Mouse (Mus musculus): ENCODE measurements at regions not wholly inside any gene's neighbourhood (a gene's known extent, or its start where the extent isn't known, plus 50 kb on each side); places are given as distances from the start of the nearest gene placed in this dataset.

DNA sequence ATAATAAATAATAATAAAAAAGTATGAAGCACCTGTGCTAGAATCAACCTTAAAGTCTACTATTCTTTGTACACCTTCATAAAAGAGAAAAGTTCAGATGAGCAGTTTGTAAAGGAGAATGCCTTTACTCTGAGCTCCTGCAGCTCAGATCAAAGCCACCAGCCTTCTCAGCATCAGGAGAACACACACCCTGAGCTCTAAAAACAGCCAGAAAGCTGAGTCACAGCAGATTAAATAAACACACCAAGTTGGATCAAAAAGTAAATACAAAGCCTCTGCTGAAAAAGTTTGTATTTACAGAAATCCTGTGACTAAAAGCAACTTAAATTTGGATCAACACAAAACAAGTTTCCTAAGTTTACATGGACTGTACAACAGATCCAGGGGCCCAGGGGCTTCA, 88.5 kb upstream of the Agr3 start:
- TF ChIP-seq CTCF (IDR thresholded peaks at IDR 0.05; ENCODE audit: low read depth) (no peak), EP300 (optimal IDR thresholded peaks at IDR 0.05) (no peak)

All from stomach, postnatal 0 days (tissue).